Mouse (Mus musculus) hindbrain, postnatal 0 days (tissue): ENCODE results near the gene Smoc1. TPM values are rescaled to one million over a fixed set of nuclear protein-coding genes. Genes with fewer than 3 reads are reported as not detected.

Experiments
- ATAC-seq: fragments of 200-750 bp; cut with Nextera tagmentation; 2 replicates; pipeline ENCODE4 v1.8.0; 2017; ENCODE audit warnings: mild to moderate bottlenecking, moderate TSS enrichment, moderate library complexity
- DNase-seq: peaks from one replicate; pipeline ENCODE4 v3.0.0-alpha.2; 2015; ENCODE audit warnings: low spot score
- H3K27ac ChIP-seq: fragments of 300-500 bp; sonication (generic); 2 replicates; pipeline ENCODE4 v1.5.1; 2014; ENCODE audit warnings: mild to moderate bottlenecking
- H3K27me3 ChIP-seq: fragments of 300-500 bp; sonication (generic); 2 replicates; pipeline ENCODE4 v1.6.1; 2014; ENCODE audit warnings: low read length, mixed read lengths; ENCODE audit not compliant: insufficient read depth
- H3K36me3 ChIP-seq: fragments of 300-500 bp; sonication (generic); 2 replicates; pipeline ENCODE4 v1.6.1; 2014; ENCODE audit warnings: low read length, mixed read lengths; ENCODE audit not compliant: insufficient read depth
- H3K4me1 ChIP-seq: fragments of 300-500 bp; sonication (generic); 2 replicates; pipeline ENCODE4 v1.6.1; 2014; ENCODE audit warnings: antibody characterized with exemption, low read length, mixed read lengths; ENCODE audit not compliant: insufficient read depth
- H3K4me2 ChIP-seq: fragments of 300-500 bp; sonication (generic); 2 replicates; pipeline ENCODE4 v1.6.1; 2014; ENCODE audit warnings: low read depth, mild to moderate bottlenecking, low read length, moderate library complexity, mixed read lengths
- H3K4me3 ChIP-seq: fragments of 300-500 bp; sonication (generic); 2 replicates; pipeline ENCODE4 v1.5.1; 2014; ENCODE audit warnings: low read length
- H3K9ac ChIP-seq: fragments of 300-500 bp; sonication (generic); replicated peaks from 2 replicates; pipeline ENCODE4 v1.6.1; 2014; ENCODE audit warnings: mild to moderate bottlenecking, low read length, moderate library complexity, mixed read lengths
- H3K9me3 ChIP-seq: fragments of 300-500 bp; sonication (generic); 2 replicates; pipeline ENCODE4 v1.6.1; 2016; ENCODE audit warnings: low read length, mixed read lengths
- CTCF ChIP-seq: IDR thresholded peaks from 2 replicates; pipeline ENCODE4 v1.5.1; 2016; ENCODE audit warnings: antibody characterized with exemption, control low read depth, low read depth
- whole genome bisulfite sequencing: fragments of 180-500 bp; shearing (Covaris S2); extraction: QIAGEN DNeasy Blood & Tissue Kit; methylation state at CpG from one replicate; pipeline ENCODE4 v1.1.7; 2014; 5-methylcytosine and 5-hydroxymethylcytosine counted together
- polyA plus RNA-seq: library from polyadenylated mRNA; unstranded; fragments of >200 nt; fragmentation: Nextera tagmentation; extraction: Ambion mirVana; gene quantifications from 2 replicates; pipeline ENCODE4 v1.2.1, GENCODE M21; 2015
- total RNA-seq: library from RNA; depleted of rRNA; stranded (reverse); fragments of >200 nt; gene quantifications from 2 replicates; pipeline ENCODE4 v1.2.3, GENCODE M21; 2014

The Smoc1 gene
- total and polyA plus RNA-seq, 2 experiments from 2014 or later, result 31.5 to 32.7 TPM

GRCm38 (mm10) chr12:81193968-81194367 lies 167.4 kb downstream of the Smoc1 start:
- no peak overlapping the region for H3K4me3 ChIP-seq
- no peak for DNase-seq
- no peak overlapping the region for H3K4me2 ChIP-seq
- no peaks in the 10 kb centered on the region for H3K9me3 ChIP-seq
- ATAC-seq, result no peak
- H3K4me1 ChIP-seq, result no peaks in the 10 kb centered on the region
- no peak overlapping the region for H3K27ac ChIP-seq
- no peaks in the 10 kb centered on the region for H3K27me3 ChIP-seq
- no peak overlapping the region for H3K9ac ChIP-seq
- H3K36me3 ChIP-seq, result no peaks in the 10 kb centered on the region
- 82% methylated on average over 2 of the region's 2 CpGs for WGBS
- no peak for TF ChIP-seq CTCF

GRCm38 (mm10) chr12:81197468-81198075 lies 171.0 kb downstream of the Smoc1 start:
- H3K36me3 ChIP-seq, result no peaks in the 10 kb centered on the region
- H3K27ac ChIP-seq, result no peak overlapping the region
- no peak overlapping the region for H3K4me2 ChIP-seq
- no peaks in the 10 kb centered on the region for H3K4me1 ChIP-seq
- ATAC-seq (no peak), DNase-seq (no peak)
- no peak for TF ChIP-seq CTCF
- H3K9me3 ChIP-seq, result no peaks in the 10 kb centered on the region
- H3K9ac ChIP-seq, result no peak overlapping the region
- WGBS, result 75% methylated on average over 5 of the region's 5 CpGs
- no peaks in the 10 kb centered on the region for H3K27me3 ChIP-seq
- H3K4me3 ChIP-seq, result no peak overlapping the region

- Histone ChIP-seq H3K9ac (no peak overlapping the region), H3K4me1 (no peaks in the 10 kb centered on the region), H3K27ac (no peak overlapping the region), H3K27me3 (no peaks in the 10 kb centered on the region), H3K9me3 (no peaks in the 10 kb centered on the region), H3K4me2 (no peak overlapping the region), H3K4me3 (no peak overlapping the region), H3K36me3 (no peaks in the 10 kb centered on the region)
- peak; percentile 94 for DNase-seq
- peak; percentile 99 for TF ChIP-seq CTCF
- ATAC-seq, result peak; percentile 92
- WGBS, result 33% methylated on average over 23 of the region's 23 CpGs
Observed at GRCm38 (mm10) chr12:81199280-81199955, 172.8 kb downstream of the Smoc1 start.

GRCm38 (mm10) chr12:81203226-81203625 lies 176.6 kb downstream of the Smoc1 start:
- DNase-seq (peak; percentile 20), ATAC-seq (no peak)
- H3K27me3 ChIP-seq, result no peaks in the 10 kb centered on the region
- no peaks in the 10 kb centered on the region for H3K36me3 ChIP-seq
- H3K4me2 ChIP-seq, result no peak overlapping the region
- H3K27ac ChIP-seq, result no peak overlapping the region
- no peak overlapping the region for H3K4me3 ChIP-seq
- 6% methylated on average over 1 of the region's 1 CpGs for WGBS
- no peaks in the 10 kb centered on the region for H3K4me1 ChIP-seq
- H3K9me3 ChIP-seq, result no peaks in the 10 kb centered on the region
- TF ChIP-seq CTCF, result no peak
- no peak overlapping the region for H3K9ac ChIP-seq

GRCm38 (mm10) chr12:81205619-81206560 lies 179.3 kb downstream of the Smoc1 start:
- Histone ChIP-seq H3K4me1 (no peaks in the 10 kb centered on the region), H3K9me3 (no peaks in the 10 kb centered on the region), H3K27me3 (no peaks in the 10 kb centered on the region), H3K36me3 (no peaks in the 10 kb centered on the region), H3K4me2 (no peak overlapping the region), H3K9ac (no peak overlapping the region), H3K27ac (no peak overlapping the region), H3K4me3 (no peak overlapping the region)
- no peak for TF ChIP-seq CTCF
- no peak for ATAC-seq
- peak; percentile 25 for DNase-seq
- 23% methylated on average over 6 of the region's 6 CpGs for WGBS

GRCm38 (mm10) chr12:81208559-81208958 lies 182.0 kb downstream of the Smoc1 start:
- no peak for TF ChIP-seq CTCF
- no peak overlapping the region for H3K27ac ChIP-seq
- 77% methylated on average over 2 of the region's 2 CpGs for WGBS
- no peaks in the 10 kb centered on the region for H3K4me1 ChIP-seq
- no peaks in the 10 kb centered on the region for H3K9me3 ChIP-seq
- DNase-seq, result no peak
- no peak overlapping the region for H3K4me3 ChIP-seq
- no peak overlapping the region for H3K4me2 ChIP-seq
- no peaks in the 10 kb centered on the region for H3K36me3 ChIP-seq
- ATAC-seq, result no peak
- no peaks in the 10 kb centered on the region for H3K27me3 ChIP-seq
- no peak overlapping the region for H3K9ac ChIP-seq
